Mouse (Mus musculus) limb, embryonic 12.5 days (tissue): Measurements from ENCODE around the gene Lce1a2. TPM values are rescaled to one million over a fixed set of nuclear protein-coding genes. Genes with fewer than 3 reads are reported as not detected.
"Not testable (repeated sequence)": the region's sequence is repeated elsewhere in the genome, so short reads cannot be mapped to it uniquely, and the experiment has no call there.

Experiments
- ATAC-seq: fragments of 200-750 bp; cut with Nextera tagmentation; 2 replicates; pipeline ENCODE4 v1.8.0; 2017; ENCODE audit warnings: low read depth, moderate TSS enrichment; ENCODE audit not compliant: insufficient number of reproducible peaks, insufficient read depth, low FRiP score, low TSS enrichment
- H3K27ac ChIP-seq: fragments of 300-500 bp; sonication (generic); 2 replicates; pipeline ENCODE4 v1.5.1; 2016; ENCODE audit warnings: mild to moderate bottlenecking, moderate library complexity
- H3K27me3 ChIP-seq: fragments of 300-500 bp; sonication (generic); 2 replicates; pipeline ENCODE4 v1.6.1; 2016; ENCODE audit warnings: mild to moderate bottlenecking, moderate library complexity
- H3K36me3 ChIP-seq: fragments of 300-500 bp; sonication (generic); 2 replicates; pipeline ENCODE4 v1.6.1; 2016; ENCODE audit warnings: mild to moderate bottlenecking, moderate library complexity
- H3K4me1 ChIP-seq: fragments of 300-500 bp; sonication (generic); replicated peaks from 2 replicates; pipeline ENCODE4 v1.6.1; 2016
- H3K4me2 ChIP-seq: fragments of 300-500 bp; sonication (generic); 2 replicates; pipeline ENCODE4 v1.6.1; 2016; ENCODE audit warnings: mild to moderate bottlenecking, moderate library complexity
- H3K4me3 ChIP-seq: fragments of 300-500 bp; sonication (generic); replicated peaks from 2 replicates; pipeline ENCODE4 v1.5.1; 2016; ENCODE audit warnings: mild to moderate bottlenecking
- H3K9ac ChIP-seq: fragments of 300-500 bp; sonication (generic); replicated peaks from 2 replicates; pipeline ENCODE4 v1.6.1; 2016; ENCODE audit warnings: mild to moderate bottlenecking, moderate library complexity
- H3K9me3 ChIP-seq: fragments of 300-500 bp; sonication (generic); 2 replicates; pipeline ENCODE4 v1.6.1; 2016; ENCODE audit warnings: mild to moderate bottlenecking, moderate library complexity
- WGBS: fragments of 180-500 bp; shearing (Covaris S2); methylation state at CpG from one replicate; pipeline ENCODE4 v1.1.7; 2016; 5-methylcytosine and 5-hydroxymethylcytosine counted together
- polyA plus RNA-seq: library from polyadenylated mRNA; unstranded; fragments of >200 nt; fragmentation: Nextera tagmentation; extraction: Ambion mirVana; gene quantifications from 2 replicates; pipeline ENCODE4 v1.2.1, GENCODE M21; 2016

The Lce1a2 gene
- polyA plus RNA-seq, result not detected in 2 replicates

DNA sequence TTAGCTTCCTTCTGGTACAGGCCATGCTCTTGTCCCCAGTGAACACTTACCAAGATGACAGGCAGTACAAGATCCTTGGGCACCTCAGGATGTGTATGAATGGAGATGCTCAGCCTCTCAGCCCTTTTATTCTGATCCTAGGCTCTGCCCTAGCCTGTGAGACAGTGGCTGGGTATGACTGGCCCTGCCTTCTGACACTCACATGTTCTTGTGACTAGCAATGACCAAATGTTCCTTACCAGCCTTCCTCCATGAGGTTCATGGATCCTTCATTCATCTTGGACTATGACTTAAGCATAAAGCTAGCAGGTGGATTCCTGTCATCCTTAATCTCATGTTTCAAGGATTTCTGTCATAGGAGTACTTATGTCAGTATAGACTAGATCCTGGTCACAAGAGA lies at the start of gene Lce1a2:
Gene Lce1a2, minus strand, starts transcription at position 101 of the 400 bp plus-strand sequence.
- no peaks in the 10 kb centered on the region for H3K9me3 ChIP-seq
- no peak within 1 kb of the TSS for H3K27ac ChIP-seq
- H3K4me1 ChIP-seq, result no peaks in the 10 kb centered on the region
- H3K27me3 ChIP-seq, result no peaks in the 10 kb centered on the region
- ATAC-seq, result no peak
- no peaks in the 10 kb centered on the region for H3K36me3 ChIP-seq
- no peak within 1 kb of the TSS for H3K4me3 ChIP-seq
- H3K9ac ChIP-seq, result no peak within 1 kb of the TSS
- H3K4me2 ChIP-seq, result no peak within 1 kb of the TSS

- no peak for ATAC-seq
- Histone ChIP-seq H3K9ac (no peak overlapping the region), H3K4me2 (no peak overlapping the region), H3K36me3 (no peaks in the 10 kb centered on the region), H3K9me3 (no peaks in the 10 kb centered on the region), H3K27me3 (no peaks in the 10 kb centered on the region), H3K27ac (no peak overlapping the region), H3K4me1 (no peaks in the 10 kb centered on the region), H3K4me3 (no peak overlapping the region)
Measured at GRCm38 (mm10) chr3:92715122-92715521, 45.0 kb upstream of the Lce1a2 start.

GRCm38 (mm10) chr3:92708974-92709373 lies 38.9 kb upstream of the Lce1a2 start, which contains the start of gene Lce1e:
Gene Lce1e, minus strand, starts transcription at chr3:92709074.
- Histone ChIP-seq H3K27ac (no peak within 1 kb of the TSS), H3K36me3 (no peaks in the 10 kb centered on the region), H3K4me2 (no peak within 1 kb of the TSS), H3K9me3 (no peaks in the 10 kb centered on the region), H3K4me1 (no peaks in the 10 kb centered on the region), H3K4me3 (no peak within 1 kb of the TSS), H3K9ac (no peak within 1 kb of the TSS), H3K27me3 (no peaks in the 10 kb centered on the region)
- WGBS, result 86% methylated on average over 2 of the region's 2 CpGs
- ATAC-seq, result no peak

DNA sequence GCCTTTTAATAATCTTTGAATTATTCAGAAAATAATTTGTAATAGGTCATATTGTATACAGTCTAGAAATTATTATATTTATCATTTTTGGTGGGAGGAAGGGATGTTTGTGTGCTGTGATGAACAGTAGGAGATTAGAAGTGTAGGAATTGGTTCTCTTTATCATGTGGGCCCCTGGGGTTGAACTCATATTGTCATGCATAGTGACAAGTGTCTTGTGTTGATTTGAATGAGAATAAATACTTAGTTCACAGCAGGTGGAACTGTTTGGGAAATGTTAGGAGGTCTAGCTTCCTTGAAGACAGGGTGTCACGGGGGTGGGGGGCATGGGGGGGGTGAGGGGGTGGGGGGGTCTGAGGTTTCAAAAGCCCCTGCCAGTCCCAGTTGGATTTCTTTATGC lies 24.5 kb upstream of the Lce1a2 start:
- Histone ChIP-seq H3K4me3 (no peak overlapping the region), H3K27me3 (no peaks in the 10 kb centered on the region), H3K4me2 (no peak overlapping the region), H3K27ac (no peak overlapping the region), H3K9ac (no peak overlapping the region), H3K9me3 (no peaks in the 10 kb centered on the region), H3K4me1 (no peaks in the 10 kb centered on the region), H3K36me3 (no peaks in the 10 kb centered on the region)
- no peak for ATAC-seq
- 30% methylated on average over 1 of the region's 1 CpGs for WGBS

- no peak overlapping the region for H3K4me3 ChIP-seq
- H3K9me3 ChIP-seq, result no peaks in the 10 kb centered on the region
- no peaks in the 10 kb centered on the region for H3K27me3 ChIP-seq
- no peak for ATAC-seq
- no peaks in the 10 kb centered on the region for H3K36me3 ChIP-seq
- no peak overlapping the region for H3K27ac ChIP-seq
- no peaks in the 10 kb centered on the region for H3K4me1 ChIP-seq
- H3K9ac ChIP-seq, result no peak overlapping the region
- H3K4me2 ChIP-seq, result no peak overlapping the region
Measured at GRCm38 (mm10) chr3:92691688-92692087, 21.6 kb upstream of the Lce1a2 start.

GRCm38 (mm10) chr3:92689154-92689553 lies 19.0 kb upstream of the Lce1a2 start:
- not testable (repeated sequence) for H3K9ac ChIP-seq, H3K4me2 ChIP-seq, ATAC-seq, H3K9me3 ChIP-seq, H3K36me3 ChIP-seq, H3K27ac ChIP-seq, H3K4me1 ChIP-seq, H3K4me3 ChIP-seq, H3K27me3 ChIP-seq
- 76% methylated on average over 16 of the region's 16 CpGs for whole genome bisulfite sequencing

GRCm38 (mm10) chr3:92687110-92687509 lies 17.0 kb upstream of the Lce1a2 start, which contains the start of gene Lce1d:
Gene Lce1d, minus strand, starts transcription at chr3:92687210.
- Histone ChIP-seq H3K36me3 (no peaks in the 10 kb centered on the region), H3K27ac (no peak within 1 kb of the TSS), H3K4me3 (no peak within 1 kb of the TSS), H3K9ac (no peak within 1 kb of the TSS), H3K9me3 (no peaks in the 10 kb centered on the region), H3K4me2 (no peak within 1 kb of the TSS), H3K4me1 (no peaks in the 10 kb centered on the region), H3K27me3 (no peaks in the 10 kb centered on the region)
- WGBS, result 62% methylated on average over 2 of the region's 2 CpGs
- no peak for ATAC-seq

DNA sequence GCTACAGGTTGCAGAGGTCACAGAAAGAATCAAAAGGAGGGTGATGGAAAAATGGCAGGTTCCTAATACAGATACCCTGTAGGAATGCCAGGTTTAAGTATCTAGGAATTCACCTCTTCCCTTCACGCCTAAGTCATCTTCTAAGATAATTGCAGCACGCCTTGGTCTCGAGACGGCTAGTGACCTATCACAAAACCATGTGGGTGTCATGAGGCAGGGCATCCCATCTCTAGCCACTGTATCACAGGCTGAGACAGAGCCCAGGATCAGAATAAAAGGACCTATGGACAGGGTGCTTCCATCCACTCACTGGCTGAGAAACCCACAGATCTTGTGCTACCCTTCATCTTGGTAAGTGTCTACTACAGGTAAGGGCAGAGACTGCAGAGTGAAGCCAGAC lies 8.8 kb upstream of the Lce1a2 start, which contains the start of gene Lce1c:
Gene Lce1c, plus strand, starts transcription at position 301 of the 400 bp plus-strand sequence.
- 76% methylated on average over 4 of the region's 4 CpGs for WGBS
- H3K4me2 ChIP-seq, result no peak within 1 kb of the TSS
- H3K27ac ChIP-seq, result no peak within 1 kb of the TSS
- no peak within 1 kb of the TSS for H3K9ac ChIP-seq
- H3K4me1 ChIP-seq, result no peaks in the 10 kb centered on the region
- H3K4me3 ChIP-seq, result no peak within 1 kb of the TSS
- H3K36me3 ChIP-seq, result no peaks in the 10 kb centered on the region
- no peaks in the 10 kb centered on the region for H3K9me3 ChIP-seq
- no peaks in the 10 kb centered on the region for H3K27me3 ChIP-seq
- no peak for ATAC-seq

DNA sequence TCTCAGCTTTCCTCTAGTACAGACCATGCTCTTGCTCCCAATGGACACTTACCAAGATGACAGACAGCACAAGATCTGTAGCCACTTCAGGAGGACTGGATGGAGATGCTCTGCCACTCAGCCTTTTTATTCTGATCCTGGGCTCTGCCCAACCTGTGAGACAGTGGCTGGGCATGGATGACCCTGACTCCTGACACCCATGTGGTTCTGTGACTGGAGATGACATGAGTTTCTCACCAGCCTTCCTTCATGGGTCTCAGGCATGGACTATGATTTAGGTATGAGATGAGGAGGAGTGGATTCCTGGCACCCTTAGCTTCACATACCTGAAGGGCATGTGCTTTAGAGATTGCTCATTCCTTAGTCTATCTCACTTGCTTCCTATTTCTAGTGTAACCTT lies 13.3 kb downstream of the Lce1a2 start, which contains the start of gene Lce1b:
Gene Lce1b, minus strand, starts transcription at position 101 of the 400 bp plus-strand sequence.
- Histone ChIP-seq H3K4me1 (no peaks in the 10 kb centered on the region), H3K4me3 (no peak within 1 kb of the TSS), H3K36me3 (no peaks in the 10 kb centered on the region), H3K4me2 (no peak within 1 kb of the TSS), H3K27ac (no peak within 1 kb of the TSS), H3K27me3 (no peaks in the 10 kb centered on the region), H3K9ac (no peak within 1 kb of the TSS), H3K9me3 (no peaks in the 10 kb centered on the region)
- ATAC-seq, result no peak

GRCm38 (mm10) chr3:92648207-92648606 lies 21.9 kb downstream of the Lce1a2 start, which contains the start of gene Lce1a1:
Gene Lce1a1, minus strand, starts transcription at chr3:92648307.
- no peak for ATAC-seq
- Histone ChIP-seq H3K4me1 (no peaks in the 10 kb centered on the region), H3K4me2 (no peak within 1 kb of the TSS), H3K36me3 (no peaks in the 10 kb centered on the region), H3K27ac (no peak within 1 kb of the TSS), H3K9me3 (no peaks in the 10 kb centered on the region), H3K27me3 (no peaks in the 10 kb centered on the region), H3K9ac (no peak within 1 kb of the TSS), H3K4me3 (no peak within 1 kb of the TSS)
- 90% methylated on average over 1 of the region's 1 CpGs for WGBS

GRCm38 (mm10) chr3:92639854-92640253 lies 30.3 kb downstream of the Lce1a2 start:
- no peak overlapping the region for H3K9ac ChIP-seq
- no peaks in the 10 kb centered on the region for H3K27me3 ChIP-seq
- no peaks in the 10 kb centered on the region for H3K4me1 ChIP-seq
- no peak for ATAC-seq
- no peak overlapping the region for H3K4me2 ChIP-seq
- 91% methylated on average over 15 of the region's 15 CpGs for WGBS
- no peak overlapping the region for H3K4me3 ChIP-seq
- H3K27ac ChIP-seq, result no peak overlapping the region
- H3K36me3 ChIP-seq, result no peaks in the 10 kb centered on the region
- H3K9me3 ChIP-seq, result no peaks in the 10 kb centered on the region

- 83% methylated on average over 3 of the region's 3 CpGs for WGBS
- ATAC-seq, result no peak
- no peak overlapping the region for H3K9ac ChIP-seq
Measured at GRCm38 (mm10) chr3:92638653-92638991, 31.5 kb downstream of the Lce1a2 start.

More at GRCm38 (mm10) chr3:92638653-92638991, 31.5 kb downstream of the Lce1a2 start:
- H3K4me2 ChIP-seq, result no peak overlapping the region
- no peaks in the 10 kb centered on the region for H3K27me3 ChIP-seq
- no peak overlapping the region for H3K27ac ChIP-seq
- no peak overlapping the region for H3K4me3 ChIP-seq
- H3K4me1 ChIP-seq, result no peaks in the 10 kb centered on the region
- no peaks in the 10 kb centered on the region for H3K36me3 ChIP-seq
- H3K9me3 ChIP-seq, result no peaks in the 10 kb centered on the region
